In the genomic region with DNA sequence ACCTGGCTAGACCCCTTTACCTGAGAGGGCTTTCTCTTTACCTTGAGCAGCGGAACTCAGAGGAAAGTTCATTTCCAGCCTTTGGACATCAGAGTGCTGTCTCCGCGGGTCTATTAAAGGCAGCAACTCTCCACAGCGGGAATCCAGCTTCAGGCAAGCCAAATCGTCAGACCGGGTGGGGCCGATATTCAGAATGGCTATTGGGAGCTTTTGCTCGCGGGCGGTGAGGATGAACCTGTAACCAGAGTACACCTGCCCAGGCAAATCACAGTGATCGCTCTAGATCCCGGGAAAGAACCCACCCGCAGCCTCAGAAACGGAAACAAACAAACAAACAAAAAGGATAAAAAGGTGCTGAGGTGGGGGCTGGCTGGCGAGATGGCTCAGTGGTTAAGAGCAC, we compare ENCODE assay signal across 25 mouse cellular contexts. TPM values are rescaled to one million over a fixed set of nuclear protein-coding genes. Genes with fewer than 3 reads are reported as not detected.
A peak's percentile ranks its signal among the peaks of the same experiment; 100 is the strongest.
DNase-seq lines count a peak whose midpoint lies in the region; ATAC-seq and TF ChIP-seq lines count a peak whose summit lies in the region.
"Had no signal": no experiment of that assay in that cellular context is flagged by ENCODE, and none has a peak within 500 bp of the region (broad histone marks: within the 10 kb centered on the region; RNA-seq: fewer than 3 reads in every experiment).

No protein-coding gene starts in this region.

- H3K9ac ChIP-seq in liver, embryonic 11.5 days (ENCODE audit: low read depth, low read length), result no peak overlapping the region
- peak overlapping the region; percentile 56 for H3K9ac ChIP-seq in ES-Bruce4 (ENCODE audit: low read depth, poor library complexity, severe bottlenecking)
- H3K9ac ChIP-seq: embryonic facial prominence, embryonic 12.5 days; neural tube, embryonic 15.5 days had no signal

- H3K4me1 ChIP-seq in liver, embryonic 11.5 days (replicated peaks; ENCODE audit: control insufficient read depth, insufficient read depth, low read length), result peaks cover 8% of the 10 kb centered on the region
- H3K4me1 ChIP-seq in ES-Bruce4 (ENCODE audit: control insufficient read depth, insufficient read depth, low read length), result no peaks in the 10 kb centered on the region

- peak; percentile 83; the same call in 1 of the 2 replicates for TF ChIP-seq EP300 in ES-Bruce4 (IDR thresholded peaks at IDR 0.05; ENCODE audit: insufficient read depth, low read depth, low read length)

- no peak for ATAC-seq in liver, embryonic 11.5 days (replicated peaks; ENCODE audit: low FRiP score)
- no peak for ATAC-seq in erythroid progenitor cell, adult 5-6 weeks (replicated peaks; ENCODE audit: low FRiP score, poor library complexity, severe bottlenecking)

- peak overlapping the region; percentile 56; the same call in 1 of the 2 replicates for H3K4me2 ChIP-seq in liver, embryonic 11.5 days

- 58% methylated on average over 15 of the region's 15 CpGs for WGBS in liver, embryonic 11.5 days

- no peak overlapping the region for H3K27ac ChIP-seq in liver, embryonic 11.5 days (ENCODE audit: low read depth, low read length)
- peak overlapping the region; percentile 90 for H3K27ac ChIP-seq in ES-Bruce4 (ENCODE audit: insufficient read depth, low read length)
- H3K27ac ChIP-seq: embryonic facial prominence, embryonic 12.5 days; macrophage; midbrain, embryonic 10.5 days; neural tube, embryonic 15.5 days had no signal

- H3K27me3 ChIP-seq in liver, embryonic 11.5 days (replicated peaks; ENCODE audit: control insufficient read depth, insufficient read depth, low read length), result 0 out of 2 replicates have a peak, but pooled peaks cover 3% of the 10 kb centered on the region
- no peaks in the 10 kb centered on the region for H3K27me3 ChIP-seq in ES-Bruce4 (ENCODE audit: control insufficient read depth, insufficient read depth, low read length, poor library complexity, severe bottlenecking)
- H3K27me3 ChIP-seq: neural tube, embryonic 15.5 days had no signal

- no peaks in the 10 kb centered on the region for H3K9me3 ChIP-seq in liver, embryonic 11.5 days (ENCODE audit: control insufficient read depth, low read length)
- no peaks in the 10 kb centered on the region for H3K9me3 ChIP-seq in ES-Bruce4 (replicated peaks; ENCODE audit: control insufficient read depth, insufficient read depth, low read length, poor library complexity, severe bottlenecking)
- H3K9me3 ChIP-seq: embryonic facial prominence, embryonic 12.5 days; G1E; midbrain, embryonic 10.5 days; neural tube, embryonic 15.5 days had no signal

- no peak overlapping the region for H3K4me3 ChIP-seq in liver, embryonic 11.5 days (ENCODE audit: low read depth, low read length)
- H3K4me3 ChIP-seq in ES-Bruce4 (ENCODE audit: low read depth, low read length), result peak overlapping the region; percentile 46
- H3K4me3 ChIP-seq: embryonic facial prominence, embryonic 12.5 days had no signal

- no peak for TF ChIP-seq POLR2A in ES-Bruce4 (IDR thresholded peaks at IDR 0.05; ENCODE audit: insufficient read depth, low read length)

- no peak for TF ChIP-seq CTCF in ES-Bruce4 (IDR thresholded peaks at IDR 0.05; ENCODE audit: low read depth, low read length)

- DNase-seq in heart, adult 11 months, result peak; percentile 87
- no peak for DNase-seq in heart, adult 18-20 months
- no peak for DNase-seq in liver, embryonic 11.5 days (ENCODE audit: low spot score)
- DNase-seq in liver (no peak), R1 (ENCODE audit: low read depth, low spot score) (peak; percentile 82)
- DNase-seq in frontal cortex, postnatal 25 days (ENCODE audit: low spot score in 2 of 2), result no peak
- DNase-seq: cerebellum, adult 2 months; gastrocnemius, postnatal 25 days; heart, postnatal 4 days; kidney, adult 8-10 months; layer of hippocampus, postnatal 36 days had no signal

- H3K36me3 ChIP-seq in liver, embryonic 11.5 days (ENCODE audit: control insufficient read depth, insufficient read depth, low read length), result no peaks in the 10 kb centered on the region
- H3K36me3 ChIP-seq in ES-Bruce4 (ENCODE audit: control insufficient read depth, insufficient read depth, low read length, poor library complexity, severe bottlenecking), result peaks cover 4% of the 10 kb centered on the region
- H3K36me3 ChIP-seq: embryonic facial prominence, embryonic 12.5 days had no signal

RNA-seq across cellular contexts. Expression of gene Sirt4, which starts 5.0 kb away (rescaled TPM):
- 10 to 100 TPM; 13.6 to 19.5 TPM for total RNA-seq in heart, adult 18-20 months (2021)
- polyA plus RNA-seq in liver, embryonic 11.5 days (2014; fragmentation: Nextera tagmentation; extraction: Ambion mirVana), result 14.8 and 15.2 TPM in 2 replicates
- 22.2 and 28.3 TPM in 2 replicates for polyA plus RNA-seq in ES-Bruce4 (2011; ENCODE audit: insufficient read depth, insufficient read length, low read depth, missing spikeins)
- total RNA-seq in erythroid progenitor cell, adult 5-6 weeks (2015; ENCODE audit: low replicate concordance), result 1.8 TPM in 1 of 2 replicates, not detected in the other
- total RNA-seq in erythroid progenitor cell, adult 5-6 weeks (2017; ENCODE audit: low replicate concordance), result 3.3 TPM in 1 of 2 replicates, not detected in the other

RNA-seq across cellular contexts. Expression of gene Pla2g1b, which starts 13.5 kb away (rescaled TPM):
- total RNA-seq in heart, adult 18-20 months (2021), result not detected
- polyA plus RNA-seq in liver, embryonic 11.5 days (2014; fragmentation: Nextera tagmentation; extraction: Ambion mirVana), result 0.89 and 1.2 TPM in 2 replicates
- 55.4 and 63.2 TPM in 2 replicates for polyA plus RNA-seq in ES-Bruce4 (2011; ENCODE audit: insufficient read depth, insufficient read length, low read depth, missing spikeins)
- total RNA-seq in erythroid progenitor cell, adult 5-6 weeks (2015; ENCODE audit: low replicate concordance), result not detected in 2 replicates
- not detected in 2 replicates for total RNA-seq in erythroid progenitor cell, adult 5-6 weeks (2017; ENCODE audit: low replicate concordance)
- total RNA-seq: adrenal gland, adult 18-20 months; G1E; gastrocnemius, postnatal 25 days; heart, postnatal 4 days; layer of hippocampus, adult 2 months; layer of hippocampus, postnatal 36 days; left cerebral cortex, postnatal 25 days had no signal
- polyA plus RNA-seq: C2C12; cerebellum, adult 2 months; cortical plate, adult 2 months; embryonic facial prominence, embryonic 12.5 days; heart, embryonic 14.5 days; liver, adult 2 months; macrophage had no signal

RNA-seq across cellular contexts. Expression of gene Pxn, which starts 26.9 kb away (rescaled TPM):
- total RNA-seq in heart, adult 18-20 months (2021), result 10 to 100 TPM; 34.0 to 35.1 TPM
- 12.4 and 14.0 TPM in 2 replicates for polyA plus RNA-seq in liver, embryonic 11.5 days (2014; fragmentation: Nextera tagmentation; extraction: Ambion mirVana)
- polyA plus RNA-seq in ES-Bruce4 (2011; ENCODE audit: insufficient read depth, insufficient read length, low read depth, missing spikeins), result 35.1 and 38.1 TPM in 2 replicates
- total RNA-seq in erythroid progenitor cell, adult 5-6 weeks (2015; ENCODE audit: low replicate concordance), result 18.9 and 24.5 TPM in 2 replicates
- total RNA-seq in erythroid progenitor cell, adult 5-6 weeks (2017; ENCODE audit: low replicate concordance), result 11.1 and 21.2 TPM in 2 replicates

RNA-seq across cellular contexts. Expression of gene Msi1, which starts 50.2 kb away (rescaled TPM):
- total RNA-seq in heart, adult 18-20 months (2021), result under 1 TPM; 0.40 to 0.67 TPM
- 7.5 and 9.7 TPM in 2 replicates for polyA plus RNA-seq in liver, embryonic 11.5 days (2014; fragmentation: Nextera tagmentation; extraction: Ambion mirVana)
- 48.7 and 49.2 TPM in 2 replicates for polyA plus RNA-seq in ES-Bruce4 (2011; ENCODE audit: insufficient read depth, insufficient read length, low read depth, missing spikeins)
- total RNA-seq in erythroid progenitor cell, adult 5-6 weeks (2015; ENCODE audit: low replicate concordance), result not detected in 2 replicates
- not detected in 2 replicates for total RNA-seq in erythroid progenitor cell, adult 5-6 weeks (2017; ENCODE audit: low replicate concordance)
- total RNA-seq: liver, adult 2 months had no signal
- polyA plus RNA-seq: macrophage had no signal

Comparison
In these comparisons a context has a peak if more than half of its experiments do, and no peak if none do; other contexts are left out.
1. DNase-seq: peak in heart, adult 11 months (single experiment) and R1 (single experiment); none in heart, adult 18-20 months (0 of 2), liver, embryonic 11.5 days (single experiment), liver (single experiment) and frontal cortex, postnatal 25 days (0 of 2).